Mouse (Mus musculus): ENCODE results near the gene Pik3r5. TPM values are rescaled to one million over a fixed set of nuclear protein-coding genes. Genes with fewer than 3 reads are reported as not detected.

Pik3r5 gene
- 5.2 TPM for polyA plus RNA-seq (2014; fragmentation: Illumina TruSeq; extraction: RNeasy Lipid Tissue Mini Kit (QIAGEN cat#74804); ENCODE audit: low read depth, low replicate concordance)

DNA sequence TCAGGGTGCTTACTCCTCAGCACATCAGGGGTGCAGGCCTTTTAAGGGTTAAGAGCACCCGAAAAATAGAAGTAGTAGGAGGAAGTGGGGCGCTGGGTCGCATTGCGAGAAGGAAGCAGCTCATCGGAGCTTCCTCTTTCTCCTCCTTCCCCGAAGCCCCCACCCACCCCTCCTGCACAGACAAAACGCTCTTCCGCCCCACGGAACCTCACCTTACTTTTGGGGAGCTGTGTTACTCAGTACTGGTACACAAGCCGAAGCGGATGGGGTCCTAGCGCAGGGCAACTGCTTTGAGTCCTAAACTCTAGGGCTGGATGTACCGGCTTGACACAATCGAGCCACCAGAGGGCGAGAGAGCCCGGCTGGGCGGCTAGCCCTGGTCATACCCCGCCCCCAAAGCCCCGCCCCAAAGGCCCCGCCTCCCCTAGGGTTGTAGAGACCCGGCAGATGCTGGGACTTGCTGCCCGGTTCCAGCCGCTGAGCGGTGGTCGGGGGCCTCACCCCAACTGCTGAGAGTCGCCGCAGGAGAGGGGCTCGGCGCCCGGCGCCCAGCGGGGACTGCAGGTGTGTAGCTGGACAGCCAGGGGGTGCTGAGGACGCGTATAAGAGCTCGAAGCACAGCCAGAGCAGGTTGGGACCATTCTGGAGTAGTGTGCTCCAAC is at the start of gene Pik3r5:
TSS of gene Pik3r5 (plus strand) at position 423 of the 662 bp plus-strand sequence.

GRCm38 (mm10) chr11:68400727-68401219 is 31.1 kb upstream of the Pik3r5 start, which contains the start of gene Ntn1:
Gene Ntn1 (minus strand): TSS chr11:68400823.

DNA sequence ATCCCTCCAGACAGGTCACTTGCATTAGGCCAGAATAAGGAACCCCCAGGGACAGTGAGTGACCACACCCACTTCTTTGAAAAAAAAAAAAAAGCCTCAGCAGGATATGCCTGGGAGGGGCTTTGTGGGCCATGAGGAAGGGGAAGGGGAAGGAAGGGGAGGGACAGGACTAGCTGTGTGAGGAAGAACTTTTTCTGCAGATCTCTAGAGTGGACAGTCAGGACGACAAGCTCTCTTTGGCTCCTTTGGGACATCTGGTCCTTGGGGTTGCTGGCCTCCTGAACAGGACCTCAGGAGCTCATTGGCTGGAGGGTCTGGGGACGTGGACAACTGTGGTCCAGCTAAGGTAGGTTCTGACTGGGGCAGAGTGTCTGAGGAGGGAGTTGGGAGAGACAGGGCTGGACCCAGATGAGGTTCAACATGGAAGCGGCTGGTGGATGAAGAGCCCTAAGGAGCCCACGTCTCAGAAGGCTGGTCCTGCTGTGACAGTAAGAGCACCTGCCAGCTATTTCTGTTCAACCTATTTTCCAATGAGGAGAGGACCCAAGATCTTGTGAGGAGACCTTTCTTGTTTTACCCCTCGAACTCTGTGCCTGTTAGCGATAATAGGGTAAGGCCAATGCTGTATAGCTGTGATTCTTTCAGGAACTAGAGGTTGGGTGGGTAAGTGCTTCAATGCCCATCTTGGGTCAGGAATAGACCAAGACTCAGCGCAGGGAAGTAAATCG is 71.1 kb downstream of the Pik3r5 start, which contains the start of gene Pik3r6:
TSS of gene Pik3r6 (plus strand) at position 118 of the 728 bp plus-strand sequence.

Other genes with a start within 250 kb of the Pik3r5 start
- 30.3 TPM for gene Ntn1, start 31.3 kb upstream of the Pik3r5 start, polyA plus RNA-seq (2014; fragmentation: Illumina TruSeq; extraction: RNeasy Lipid Tissue Mini Kit (QIAGEN cat#74804); ENCODE audit: low read depth, low replicate concordance)
- 4.0 TPM for gene Pik3r6, start 70.9 kb downstream of the Pik3r5 start, polyA plus RNA-seq (2014; fragmentation: Illumina TruSeq; extraction: RNeasy Lipid Tissue Mini Kit (QIAGEN cat#74804); ENCODE audit: low read depth, low replicate concordance)
- 3.5 TPM for gene Mfsd6l, start 124.1 kb downstream of the Pik3r5 start, polyA plus RNA-seq (2014; fragmentation: Illumina TruSeq; extraction: RNeasy Lipid Tissue Mini Kit (QIAGEN cat#74804); ENCODE audit: low read depth, low replicate concordance)
- 2.2 TPM for gene Ccdc42, start 154.9 kb downstream of the Pik3r5 start, polyA plus RNA-seq (2014; fragmentation: Illumina TruSeq; extraction: RNeasy Lipid Tissue Mini Kit (QIAGEN cat#74804); ENCODE audit: low read depth, low replicate concordance)